Mouse (Mus musculus): ENCODE data around the gene Apobec4. TPM values are rescaled to one million over a fixed set of nuclear protein-coding genes. Genes with fewer than 3 reads are reported as not detected.

The Apobec4 gene
- polyA plus RNA-seq (2014; fragmentation: Nextera tagmentation; extraction: Ambion mirVana): 0.11 TPM in 1 of 2 replicates, not detected in the other

GRCm38 (mm10) chr1:152750312-152750965 lies at the start of gene Apobec4:
TSS of gene Apobec4 (plus strand) at chr1:152750551.
- Histone ChIP-seq H3K27ac (ENCODE audit: low read depth) (no peak within 1 kb of the TSS), H3K4me1 (replicated peaks; ENCODE audit: control insufficient read depth, insufficient read depth, low read length) (no peaks in the 10 kb centered on the region), H3K9me3 (ENCODE audit: control insufficient read depth, low read length) (no peaks in the 10 kb centered on the region), H3K36me3 (ENCODE audit: control insufficient read depth, insufficient read depth, low read length) (no peaks in the 10 kb centered on the region), H3K9ac (ENCODE audit: low read length) (no peak within 1 kb of the TSS), H3K4me3 (ENCODE audit: low read depth, low read length) (no peak within 1 kb of the TSS), H3K27me3 (replicated peaks; ENCODE audit: control insufficient read depth, insufficient read depth, low read length) (no peaks in the 10 kb centered on the region), H3K4me2 (ENCODE audit: low read length) (no peak within 1 kb of the TSS)
- WGBS: 71% methylated on average over 13 of the region's 13 CpGs
- ATAC-seq (replicated peaks; ENCODE audit: low FRiP score, low TSS enrichment, low read depth) (no peak), DNase-seq (ENCODE audit: low spot score) (no peak)

- DNase-seq (ENCODE audit: low spot score) (no peak), ATAC-seq (replicated peaks; ENCODE audit: low FRiP score, low TSS enrichment, low read depth) (no peak)
- Histone ChIP-seq H3K27me3 (replicated peaks; ENCODE audit: control insufficient read depth, insufficient read depth, low read length) (no peaks in the 10 kb centered on the region), H3K4me2 (ENCODE audit: low read length) (no peak overlapping the region), H3K27ac (ENCODE audit: low read depth) (no peak overlapping the region), H3K9ac (ENCODE audit: low read length) (no peak overlapping the region), H3K4me1 (replicated peaks; ENCODE audit: control insufficient read depth, insufficient read depth, low read length) (peaks cover 10% of the 10 kb centered on the region; the same call in 1 of the 2 replicates), H3K9me3 (ENCODE audit: control insufficient read depth, low read length) (no peaks in the 10 kb centered on the region), H3K4me3 (ENCODE audit: low read depth, low read length) (no peak overlapping the region), H3K36me3 (ENCODE audit: control insufficient read depth, insufficient read depth, low read length) (no peaks in the 10 kb centered on the region)
- 79% methylated on average over 5 of the region's 5 CpGs for WGBS
These were observed 49.3 kb upstream of the Apobec4 start for GRCm38 (mm10) chr1:152701066-152701465.

GRCm38 (mm10) chr1:152702920-152703319 lies 47.4 kb upstream of the Apobec4 start:
- no peak overlapping the region for H3K4me2 ChIP-seq (ENCODE audit: low read length)
- DNase-seq (ENCODE audit: low spot score) (no peak), ATAC-seq (replicated peaks; ENCODE audit: low FRiP score, low TSS enrichment, low read depth) (no peak)
- peaks cover 10% of the 10 kb centered on the region; the same call in 1 of the 2 replicates for H3K4me1 ChIP-seq (replicated peaks; ENCODE audit: control insufficient read depth, insufficient read depth, low read length)
- WGBS: 40% methylated on average over 6 of the region's 6 CpGs
- no peaks in the 10 kb centered on the region for H3K27me3 ChIP-seq (replicated peaks; ENCODE audit: control insufficient read depth, insufficient read depth, low read length)
- H3K27ac ChIP-seq (ENCODE audit: low read depth): no peak overlapping the region
- no peaks in the 10 kb centered on the region for H3K36me3 ChIP-seq (ENCODE audit: control insufficient read depth, insufficient read depth, low read length)
- H3K4me3 ChIP-seq (ENCODE audit: low read depth, low read length): no peak overlapping the region
- no peak overlapping the region for H3K9ac ChIP-seq (ENCODE audit: low read length)
- no peaks in the 10 kb centered on the region for H3K9me3 ChIP-seq (ENCODE audit: control insufficient read depth, low read length)

GRCm38 (mm10) chr1:152703941-152704340 lies 46.4 kb upstream of the Apobec4 start:
- ATAC-seq (replicated peaks; ENCODE audit: low FRiP score, low TSS enrichment, low read depth) (no peak), DNase-seq (ENCODE audit: low spot score) (no peak)
- no peaks in the 10 kb centered on the region for H3K27me3 ChIP-seq (replicated peaks; ENCODE audit: control insufficient read depth, insufficient read depth, low read length)
- no peak overlapping the region for H3K27ac ChIP-seq (ENCODE audit: low read depth)
- peaks cover 10% of the 10 kb centered on the region; the same call in 1 of the 2 replicates for H3K4me1 ChIP-seq (replicated peaks; ENCODE audit: control insufficient read depth, insufficient read depth, low read length)
- no peaks in the 10 kb centered on the region for H3K36me3 ChIP-seq (ENCODE audit: control insufficient read depth, insufficient read depth, low read length)
- no peaks in the 10 kb centered on the region for H3K9me3 ChIP-seq (ENCODE audit: control insufficient read depth, low read length)
- H3K4me3 ChIP-seq (ENCODE audit: low read depth, low read length): no peak overlapping the region
- H3K9ac ChIP-seq (ENCODE audit: low read length): no peak overlapping the region
- WGBS: 32% methylated on average over 6 of the region's 6 CpGs
- H3K4me2 ChIP-seq (ENCODE audit: low read length): no peak overlapping the region

- no peak overlapping the region for H3K27ac ChIP-seq (ENCODE audit: low read depth)
These were observed 42.8 kb upstream of the Apobec4 start for GRCm38 (mm10) chr1:152707560-152707959.

GRCm38 (mm10) chr1:152711037-152711436 lies 39.3 kb upstream of the Apobec4 start:
- Histone ChIP-seq H3K4me1 (replicated peaks; ENCODE audit: control insufficient read depth, insufficient read depth, low read length) (no peaks in the 10 kb centered on the region), H3K36me3 (ENCODE audit: control insufficient read depth, insufficient read depth, low read length) (no peaks in the 10 kb centered on the region), H3K9ac (ENCODE audit: low read length) (no peak overlapping the region), H3K4me2 (ENCODE audit: low read length) (no peak overlapping the region), H3K9me3 (ENCODE audit: control insufficient read depth, low read length) (no peaks in the 10 kb centered on the region), H3K27ac (ENCODE audit: low read depth) (no peak overlapping the region), H3K4me3 (ENCODE audit: low read depth, low read length) (no peak overlapping the region), H3K27me3 (replicated peaks; ENCODE audit: control insufficient read depth, insufficient read depth, low read length) (no peaks in the 10 kb centered on the region)
- WGBS: 83% methylated on average over 4 of the region's 4 CpGs
- DNase-seq (ENCODE audit: low spot score): no peak
- no peak for ATAC-seq (replicated peaks; ENCODE audit: low FRiP score, low TSS enrichment, low read depth)

More at GRCm38 (mm10) chr1:152707560-152707959, 42.8 kb upstream of the Apobec4 start:
- H3K27me3 ChIP-seq (replicated peaks; ENCODE audit: control insufficient read depth, insufficient read depth, low read length): no peaks in the 10 kb centered on the region
- DNase-seq (ENCODE audit: low spot score) (no peak), ATAC-seq (replicated peaks; ENCODE audit: low FRiP score, low TSS enrichment, low read depth) (no peak)
- no peak overlapping the region for H3K4me2 ChIP-seq (ENCODE audit: low read length)
- no peaks in the 10 kb centered on the region for H3K36me3 ChIP-seq (ENCODE audit: control insufficient read depth, insufficient read depth, low read length)
- 66% methylated on average over 2 of the region's 2 CpGs for WGBS
- no peak overlapping the region for H3K9ac ChIP-seq (ENCODE audit: low read length)
- no peak overlapping the region for H3K4me3 ChIP-seq (ENCODE audit: low read depth, low read length)
- H3K9me3 ChIP-seq (ENCODE audit: control insufficient read depth, low read length): no peaks in the 10 kb centered on the region
- peaks cover 10% of the 10 kb centered on the region; the same call in 1 of the 2 replicates for H3K4me1 ChIP-seq (replicated peaks; ENCODE audit: control insufficient read depth, insufficient read depth, low read length)

- DNase-seq (ENCODE audit: low spot score): no peak
- no peak overlapping the region for H3K4me2 ChIP-seq (ENCODE audit: low read length)
- H3K4me1 ChIP-seq (replicated peaks; ENCODE audit: control insufficient read depth, insufficient read depth, low read length): peaks cover 3% of the 10 kb centered on the region; the same call in 1 of the 2 replicates
- no peaks in the 10 kb centered on the region for H3K36me3 ChIP-seq (ENCODE audit: control insufficient read depth, insufficient read depth, low read length)
- H3K27me3 ChIP-seq (replicated peaks; ENCODE audit: control insufficient read depth, insufficient read depth, low read length): no peaks in the 10 kb centered on the region
- no peaks in the 10 kb centered on the region for H3K9me3 ChIP-seq (ENCODE audit: control insufficient read depth, low read length)
- H3K27ac ChIP-seq (ENCODE audit: low read depth): no peak overlapping the region
- 88% methylated on average over 4 of the region's 4 CpGs for WGBS
- ATAC-seq (replicated peaks; ENCODE audit: low FRiP score, low TSS enrichment, low read depth): no peak
- H3K4me3 ChIP-seq (ENCODE audit: low read depth, low read length): no peak overlapping the region
- H3K9ac ChIP-seq (ENCODE audit: low read length): no peak overlapping the region
These were observed 36.4 kb upstream of the Apobec4 start for GRCm38 (mm10) chr1:152713924-152714323.

- Histone ChIP-seq H3K9ac (ENCODE audit: low read length) (no peak overlapping the region), H3K27me3 (replicated peaks; ENCODE audit: control insufficient read depth, insufficient read depth, low read length) (no peaks in the 10 kb centered on the region), H3K36me3 (ENCODE audit: control insufficient read depth, insufficient read depth, low read length) (no peaks in the 10 kb centered on the region), H3K4me3 (ENCODE audit: low read depth, low read length) (no peak overlapping the region), H3K4me2 (ENCODE audit: low read length) (no peak overlapping the region), H3K27ac (ENCODE audit: low read depth) (no peak overlapping the region), H3K4me1 (replicated peaks; ENCODE audit: control insufficient read depth, insufficient read depth, low read length) (peaks cover 3% of the 10 kb centered on the region; the same call in 1 of the 2 replicates), H3K9me3 (ENCODE audit: control insufficient read depth, low read length) (no peaks in the 10 kb centered on the region)
- no peak for ATAC-seq (replicated peaks; ENCODE audit: low FRiP score, low TSS enrichment, low read depth)
- no peak for DNase-seq (ENCODE audit: low spot score)
- 93% methylated on average over 3 of the region's 3 CpGs for WGBS
These were observed 35.9 kb upstream of the Apobec4 start for GRCm38 (mm10) chr1:152714405-152714804.

GRCm38 (mm10) chr1:152717329-152717728 lies 33.0 kb upstream of the Apobec4 start:
- Histone ChIP-seq H3K4me2 (ENCODE audit: low read length) (no peak overlapping the region), H3K9ac (ENCODE audit: low read length) (no peak overlapping the region), H3K27ac (ENCODE audit: low read depth) (no peak overlapping the region), H3K9me3 (ENCODE audit: control insufficient read depth, low read length) (no peaks in the 10 kb centered on the region), H3K27me3 (replicated peaks; ENCODE audit: control insufficient read depth, insufficient read depth, low read length) (no peaks in the 10 kb centered on the region), H3K4me3 (ENCODE audit: low read depth, low read length) (no peak overlapping the region), H3K36me3 (ENCODE audit: control insufficient read depth, insufficient read depth, low read length) (no peaks in the 10 kb centered on the region), H3K4me1 (replicated peaks; ENCODE audit: control insufficient read depth, insufficient read depth, low read length) (peaks cover 3% of the 10 kb centered on the region; the same call in 1 of the 2 replicates)
- WGBS: 66% methylated on average over 1 of the region's 1 CpGs
- DNase-seq (ENCODE audit: low spot score) (no peak), ATAC-seq (replicated peaks; ENCODE audit: low FRiP score, low TSS enrichment, low read depth) (no peak)

Measured in intestine, embryonic 14.5 days (tissue).